Mouse (Mus musculus) B cell, adult 67 days (primary cell): Measurements from ENCODE around the gene Elavl4. TPM values are rescaled to one million over a fixed set of nuclear protein-coding genes. Genes with fewer than 3 reads are reported as not detected.

Source experiments
- total RNA-seq, 2 experiments: library from RNA; stranded (reverse); gene quantifications; 4 replicates each; pipeline ENCODE4 v1.2.4; 2023

Elavl4 gene
- under 1 TPM in 1 of 2 experiments, not detected in 1; 0.64 TPM for total RNA-seq

DNA sequence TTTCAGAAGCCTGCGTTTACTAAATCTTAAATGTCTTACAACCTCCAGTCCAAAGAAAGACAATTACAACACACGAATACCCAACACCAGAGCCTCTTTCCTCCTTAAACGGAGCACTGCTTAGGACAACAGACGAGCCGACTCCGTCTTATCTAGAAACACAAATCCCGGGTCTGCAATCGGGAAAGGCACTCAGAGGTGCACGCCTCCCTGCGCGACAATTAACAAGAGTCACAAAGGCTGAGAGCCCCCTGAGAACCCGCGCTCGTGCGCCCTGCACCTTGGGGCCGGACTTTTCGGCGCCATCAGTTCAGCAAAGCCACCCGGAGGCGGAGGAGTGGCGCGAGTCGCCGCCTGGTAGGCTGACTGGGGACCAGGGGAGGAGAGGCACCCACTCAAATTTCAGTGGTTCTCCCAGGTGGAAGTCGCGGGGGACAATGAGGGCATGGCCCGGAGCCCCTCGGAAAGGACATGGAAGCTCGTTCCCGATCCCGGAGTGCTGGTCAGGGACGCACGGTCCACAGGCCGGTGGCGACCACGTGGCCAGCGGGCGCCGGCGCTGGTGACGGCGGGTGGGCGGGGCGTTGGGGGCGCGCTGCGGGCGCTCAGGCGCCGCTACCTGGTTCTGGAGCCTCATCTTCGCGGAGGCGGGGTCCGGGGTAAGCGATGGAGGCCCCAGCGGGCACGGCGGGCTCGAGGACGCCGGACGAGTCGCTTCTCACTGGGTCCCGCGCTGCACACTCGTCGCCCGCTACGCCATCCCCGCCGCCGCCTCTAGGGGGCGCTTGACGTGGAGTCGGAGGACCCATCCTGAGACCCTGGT is at the start of gene Elavl4:
TSS of gene Elavl4 (minus strand) at position 732 of the 823 bp plus-strand sequence.

DNA sequence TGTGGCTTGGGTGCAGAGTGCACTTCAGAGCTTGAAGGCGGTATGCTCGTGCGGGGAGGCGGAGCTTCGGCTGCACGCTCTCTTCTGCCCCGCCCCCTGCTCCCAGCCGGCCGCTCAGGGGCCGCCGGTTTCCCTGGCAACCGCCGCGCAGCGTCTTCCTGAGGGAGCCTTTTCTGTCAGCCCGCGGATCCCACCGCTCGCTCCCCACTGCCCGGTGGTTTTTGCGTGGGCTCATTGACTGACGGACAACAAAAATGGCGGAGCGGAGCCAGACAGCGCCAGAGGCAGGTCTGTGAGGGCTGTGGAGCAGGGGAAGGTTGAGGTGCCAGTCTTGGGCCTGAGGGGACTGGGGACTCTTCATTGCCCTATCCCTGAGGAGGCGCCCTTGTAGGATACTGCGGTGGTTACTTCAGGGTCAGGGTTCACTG is 45.9 kb upstream of the Elavl4 start, which contains the start of gene Agbl4:
TSS of gene Agbl4 (plus strand) at position 44 of the 428 bp plus-strand sequence.

Other genes starting within 250 kb of the Elavl4 start
- gene Agbl4, start 45.8 kb upstream of the Elavl4 start, total RNA-seq = not detected